Comparison of ENCODE assay signal across 19 mouse cellular contexts in genomic region chr16:20418054-20418453, GRCm38 (mm10). TPM values are rescaled to one million over a fixed set of nuclear protein-coding genes. Genes with fewer than 3 reads are reported as not detected.
A peak's percentile ranks its signal among the peaks of the same experiment; 100 is the strongest.
DNase-seq lines count a peak whose midpoint lies in the region; ATAC-seq lines count a peak whose summit lies in the region.
"Had no signal": no experiment of that assay in that cellular context is flagged by ENCODE, and none has a peak within 500 bp of the region (broad histone marks: within the 10 kb centered on the region; RNA-seq: fewer than 3 reads in every experiment).

No protein-coding gene starts in this region.

- no peak overlapping the region for H3K4me2 ChIP-seq in intestine, embryonic 14.5 days (ENCODE audit: low read length)
- H3K4me2 ChIP-seq in intestine, embryonic 16.5 days (ENCODE audit: low read depth, low read length): no peak overlapping the region
- no peak overlapping the region for H3K4me2 ChIP-seq in liver, embryonic 16.5 days (ENCODE audit: low read depth, low read length)
- H3K4me2 ChIP-seq: embryonic facial prominence, embryonic 12.5 days; forebrain, embryonic 13.5 days; forebrain, embryonic 15.5 days had no signal

- H3K9ac ChIP-seq in intestine, embryonic 14.5 days (ENCODE audit: low read length): no peak overlapping the region
- no peak overlapping the region for H3K9ac ChIP-seq in intestine, embryonic 16.5 days (ENCODE audit: low read depth, low read length)
- no peak overlapping the region for H3K9ac ChIP-seq in liver, embryonic 16.5 days (ENCODE audit: low read depth, low read length)
- H3K9ac ChIP-seq: embryonic facial prominence, embryonic 12.5 days; forebrain, embryonic 13.5 days; forebrain, embryonic 15.5 days; forebrain, postnatal 0 days had no signal

- H3K4me3 ChIP-seq in intestine, embryonic 14.5 days (ENCODE audit: low read depth, low read length): no peak overlapping the region
- H3K4me3 ChIP-seq in intestine, embryonic 16.5 days (ENCODE audit: low read length): no peak overlapping the region
- no peak overlapping the region for H3K4me3 ChIP-seq in liver, embryonic 16.5 days (ENCODE audit: low read depth, low read length)
- H3K4me3 ChIP-seq: embryonic facial prominence, embryonic 10.5 days; embryonic facial prominence, embryonic 12.5 days; forebrain, embryonic 13.5 days; forebrain, embryonic 15.5 days had no signal

- H3K27me3 ChIP-seq in intestine, embryonic 14.5 days (replicated peaks; ENCODE audit: control insufficient read depth, insufficient read depth, low read length): no peaks in the 10 kb centered on the region
- no peaks in the 10 kb centered on the region for H3K27me3 ChIP-seq in intestine, embryonic 16.5 days (replicated peaks; ENCODE audit: control insufficient read depth, insufficient read depth, low read length)
- H3K27me3 ChIP-seq in liver, embryonic 16.5 days (ENCODE audit: control insufficient read depth, insufficient read depth, low read depth, low read length): no peaks in the 10 kb centered on the region
- H3K27me3 ChIP-seq: embryonic facial prominence, embryonic 12.5 days; forebrain, embryonic 13.5 days; forebrain, embryonic 15.5 days had no signal

- H3K4me1 ChIP-seq in intestine, embryonic 14.5 days (replicated peaks; ENCODE audit: control insufficient read depth, insufficient read depth, low read length): 0 out of 2 replicates have a peak, but pooled peaks cover 1% of the 10 kb centered on the region
- no peaks in the 10 kb centered on the region for H3K4me1 ChIP-seq in intestine, embryonic 16.5 days (ENCODE audit: control insufficient read depth, insufficient read depth, low read length)
- peaks cover 9% of the 10 kb centered on the region for H3K4me1 ChIP-seq in liver, embryonic 16.5 days (ENCODE audit: control insufficient read depth, low read depth, low read length)
- H3K4me1 ChIP-seq: embryonic facial prominence, embryonic 10.5 days; embryonic facial prominence, embryonic 12.5 days; forebrain, embryonic 13.5 days had no signal

- 75% methylated on average over 2 of the region's 2 CpGs for WGBS in intestine, embryonic 14.5 days
- WGBS in intestine, embryonic 16.5 days: 79% methylated on average over 2 of the region's 2 CpGs
- 42% methylated on average over 2 of the region's 2 CpGs for WGBS in liver, embryonic 16.5 days (ENCODE audit: insufficient replicate concordance)

- H3K27ac ChIP-seq in intestine, embryonic 14.5 days (ENCODE audit: low read depth): no peak overlapping the region
- no peak overlapping the region for H3K27ac ChIP-seq in intestine, embryonic 16.5 days (ENCODE audit: low read length)
- no peak overlapping the region for H3K27ac ChIP-seq in liver, embryonic 16.5 days (ENCODE audit: low read length)
- H3K27ac ChIP-seq: embryonic facial prominence, embryonic 10.5 days; embryonic facial prominence, embryonic 12.5 days; forebrain, embryonic 13.5 days; forebrain, embryonic 15.5 days had no signal

- H3K36me3 ChIP-seq in intestine, embryonic 14.5 days (ENCODE audit: control insufficient read depth, insufficient read depth, low read length): peaks cover 31% of the 10 kb centered on the region
- H3K36me3 ChIP-seq in intestine, embryonic 16.5 days (ENCODE audit: control insufficient read depth, insufficient read depth, low read length): peaks cover 4% of the 10 kb centered on the region; the same call in 1 of the 2 replicates
- peaks cover 7% of the 10 kb centered on the region for H3K36me3 ChIP-seq in liver, embryonic 16.5 days (ENCODE audit: control insufficient read depth, insufficient read depth)

- DNase-seq in intestine, embryonic 14.5 days (ENCODE audit: low spot score): peak; percentile 1
- no peak for DNase-seq in liver
- peak; percentile 49 for DNase-seq in 416B (ENCODE audit: low read depth)
- DNase-seq in gastrocnemius, adult 18-20 months (ENCODE audit: low spot score): no peak
- DNase-seq: adrenal gland, adult 8-10 months; adrenal gland, postnatal 14 days; adrenal gland, postnatal 36 days; cerebellum, adult 11-12 months; cerebellum, adult 2 months; cerebellum, adult 9-10 months; cerebellum, postnatal 10 days; cerebellum, postnatal 25 days; forebrain, postnatal 0 days had no signal

- ATAC-seq in intestine, embryonic 14.5 days (replicated peaks; ENCODE audit: low FRiP score, low TSS enrichment, low read depth): no peak
- no peak for ATAC-seq in intestine, embryonic 16.5 days
- ATAC-seq in liver, embryonic 16.5 days (ENCODE audit: low read depth): 0 out of 2 replicates have a peak, but pooled peaks have one; percentile 35
- ATAC-seq: forebrain, embryonic 13.5 days; forebrain, embryonic 15.5 days; forebrain, postnatal 0 days had no signal

- no peaks in the 10 kb centered on the region for H3K9me3 ChIP-seq in intestine, embryonic 14.5 days (ENCODE audit: control insufficient read depth, low read length)
- H3K9me3 ChIP-seq in intestine, embryonic 16.5 days (ENCODE audit: control insufficient read depth, low read length): no peaks in the 10 kb centered on the region
- H3K9me3 ChIP-seq in liver, embryonic 16.5 days (replicated peaks; ENCODE audit: control insufficient read depth, low read length): no peaks in the 10 kb centered on the region
- H3K9me3 ChIP-seq: embryonic facial prominence, embryonic 10.5 days; embryonic facial prominence, embryonic 12.5 days; forebrain, embryonic 13.5 days; forebrain, embryonic 15.5 days had no signal

RNA-seq across cellular contexts. Expression of gene Abcc5, which starts 8.1 kb away (rescaled TPM):
- polyA plus RNA-seq in intestine, embryonic 14.5 days (2014; fragmentation: Nextera tagmentation; extraction: Ambion mirVana): 59.0 and 62.8 TPM in 2 replicates
- polyA plus RNA-seq in intestine, embryonic 16.5 days (2015; fragmentation: Nextera tagmentation; extraction: Ambion mirVana): 28.0 and 31.0 TPM in 2 replicates
- 19.3 and 20.5 TPM in 2 replicates for polyA plus RNA-seq in liver, embryonic 16.5 days (2015; fragmentation: Nextera tagmentation; extraction: Ambion mirVana)
- total RNA-seq in gastrocnemius, adult 18-20 months (2021): 10 to 100 TPM; 54.0 to 56.5 TPM

Comparison
In these comparisons a context has a peak if more than half of its experiments do, and no peak if none do; other contexts are left out.
1. DNase-seq: peak in intestine, embryonic 14.5 days (single experiment) and 416B (single experiment); none in liver (single experiment) and gastrocnemius, adult 18-20 months (single experiment).